Mouse (Mus musculus) cerebellum, adult 9-11 months (tissue): ENCODE data around the gene Hoxb5.

Experiments used
- DNase-seq: peaks from one replicate; pipeline ENCODE4 v3.0.0; 2022

The Hoxb5 gene

DNA sequence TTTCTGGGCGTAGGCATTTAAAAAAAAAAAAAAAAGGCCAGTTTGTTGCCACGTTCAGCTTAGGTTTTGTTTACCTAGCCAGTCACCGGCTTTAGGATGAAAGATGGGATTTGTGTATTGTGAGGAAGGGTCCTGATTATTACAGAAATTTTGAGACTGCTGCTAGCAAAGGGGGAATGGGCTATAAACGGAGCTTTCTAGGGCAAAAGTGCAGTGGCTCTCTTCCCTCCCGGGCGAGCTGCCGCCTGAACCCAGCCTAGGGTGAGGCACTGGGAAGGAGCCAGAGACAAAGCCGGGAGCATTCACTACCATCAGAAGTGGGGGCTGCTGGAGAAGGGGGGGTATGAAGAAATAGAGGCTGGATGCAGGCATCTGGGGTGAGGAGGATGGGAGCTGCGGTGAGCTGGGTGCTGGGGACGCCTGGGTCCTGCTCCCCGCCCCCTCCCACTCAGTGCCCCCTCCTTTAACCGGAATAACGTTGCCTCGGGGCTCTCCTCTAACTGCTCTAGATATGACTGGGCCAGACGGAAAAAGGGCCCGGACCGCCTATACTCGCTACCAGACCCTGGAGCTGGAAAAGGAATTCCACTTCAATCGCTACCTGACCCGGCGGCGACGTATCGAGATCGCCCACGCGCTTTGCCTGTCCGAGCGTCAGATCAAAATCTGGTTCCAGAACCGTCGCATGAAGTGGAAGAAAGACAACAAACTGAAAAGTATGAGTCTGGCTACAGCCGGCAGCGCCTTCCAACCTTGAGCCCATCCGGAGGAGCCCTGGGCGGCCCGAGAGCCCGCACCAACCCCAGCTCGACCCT is 1.5 kb downstream of the Hoxb5 start:
- no peak for DNase-seq

- no peak for DNase-seq
These were observed 2.5 kb downstream of the Hoxb5 start for GRCm38 (mm10) chr11:96305505-96306182.

GRCm38 (mm10) chr11:96306183-96306907 is 3.2 kb downstream of the Hoxb5 start:
- no peak for DNase-seq

- DNase-seq, result no peak
These were observed 3.8 kb downstream of the Hoxb5 start for GRCm38 (mm10) chr11:96306908-96307269.

- DNase-seq, result no peak
These were observed 5.6 kb downstream of the Hoxb5 start for GRCm38 (mm10) chr11:96308763-96309162.

GRCm38 (mm10) chr11:96309288-96309687 is 6.2 kb downstream of the Hoxb5 start:
- no peak for DNase-seq

DNA sequence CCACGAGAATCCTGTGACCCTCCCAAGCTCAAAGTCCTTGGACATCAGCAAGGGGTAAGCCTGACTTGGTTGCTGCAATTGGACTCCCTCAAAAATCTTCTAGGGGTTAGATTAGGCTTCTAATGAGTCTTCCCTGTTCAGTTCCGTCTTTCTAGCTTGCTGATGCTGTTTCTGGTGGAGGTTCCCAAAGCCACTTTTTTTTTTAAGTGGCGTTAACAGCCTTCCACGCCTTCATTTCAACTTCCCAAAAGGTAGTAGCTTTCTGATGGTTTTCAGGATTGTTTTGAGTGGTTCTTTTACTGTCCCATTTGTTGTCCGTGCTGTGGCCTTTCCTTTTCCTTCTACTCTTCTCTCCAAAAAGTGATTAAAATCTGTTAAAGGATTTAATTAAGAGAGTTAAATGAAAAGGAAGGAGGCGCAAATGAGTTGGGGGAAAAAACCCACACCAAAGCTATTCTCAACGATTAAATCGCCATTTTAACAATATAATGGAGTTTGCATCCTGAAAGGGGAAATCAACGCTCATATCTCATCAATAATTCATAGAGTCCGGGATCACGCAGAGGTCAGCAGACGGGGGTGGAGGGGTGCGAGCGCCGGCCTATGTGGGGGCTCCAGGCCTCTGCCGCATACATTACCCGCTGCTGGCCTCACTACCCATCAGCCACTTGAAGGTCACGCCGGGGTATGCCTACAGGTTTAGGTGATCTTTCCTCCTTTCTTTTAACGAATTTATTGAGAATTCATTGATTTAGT is 7.2 kb downstream of the Hoxb5 start:
- DNase-seq, result no peak

GRCm38 (mm10) chr11:96311097-96311496 is 8.0 kb downstream of the Hoxb5 start:
- DNase-seq, result no peak

- DNase-seq, result no peak
These were observed 8.6 kb downstream of the Hoxb5 start for GRCm38 (mm10) chr11:96311520-96312417.

DNA sequence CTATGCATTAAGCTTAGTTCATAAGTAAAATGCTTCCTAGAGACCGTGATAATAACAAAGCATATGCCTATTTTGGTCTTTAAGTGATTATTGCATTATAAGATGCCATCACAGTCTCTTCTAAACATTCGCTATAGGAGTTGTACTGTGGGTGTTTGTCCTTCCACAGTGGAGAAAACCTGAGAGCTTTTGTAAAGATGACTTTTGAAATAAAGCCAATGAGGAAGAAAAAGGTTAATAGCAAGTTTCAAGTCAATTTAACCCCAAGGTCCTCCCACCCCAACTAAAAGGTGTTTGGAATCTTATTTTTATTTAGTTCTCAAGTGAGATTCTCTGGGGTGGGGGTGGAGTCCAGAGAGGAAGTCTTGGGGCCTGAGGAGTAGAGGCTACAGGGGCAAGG is 10.0 kb downstream of the Hoxb5 start:
- no peak for DNase-seq

GRCm38 (mm10) chr11:96313806-96314428 is 10.8 kb downstream of the Hoxb5 start:
- no peak for DNase-seq

- no peak for DNase-seq
These were observed 11.7 kb downstream of the Hoxb5 start for GRCm38 (mm10) chr11:96314671-96315343.

DNA sequence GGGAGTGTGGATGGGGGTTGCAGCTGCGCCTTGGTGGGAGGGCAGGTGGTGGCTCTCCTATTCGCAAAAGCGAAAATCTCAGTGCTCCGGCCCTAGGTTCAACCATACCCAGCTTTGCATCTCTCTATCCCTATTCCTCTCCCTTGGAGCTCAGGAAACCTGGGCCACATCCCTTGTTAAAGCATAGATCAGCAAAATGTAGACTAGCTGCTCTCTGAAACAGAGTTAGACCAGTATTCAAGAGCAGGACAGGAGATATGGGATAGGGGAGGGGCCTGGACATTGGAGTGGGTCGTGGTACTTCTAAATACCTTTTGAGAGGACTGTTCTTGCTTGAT is 12.2 kb downstream of the Hoxb5 start:
- DNase-seq, result no peak

DNA sequence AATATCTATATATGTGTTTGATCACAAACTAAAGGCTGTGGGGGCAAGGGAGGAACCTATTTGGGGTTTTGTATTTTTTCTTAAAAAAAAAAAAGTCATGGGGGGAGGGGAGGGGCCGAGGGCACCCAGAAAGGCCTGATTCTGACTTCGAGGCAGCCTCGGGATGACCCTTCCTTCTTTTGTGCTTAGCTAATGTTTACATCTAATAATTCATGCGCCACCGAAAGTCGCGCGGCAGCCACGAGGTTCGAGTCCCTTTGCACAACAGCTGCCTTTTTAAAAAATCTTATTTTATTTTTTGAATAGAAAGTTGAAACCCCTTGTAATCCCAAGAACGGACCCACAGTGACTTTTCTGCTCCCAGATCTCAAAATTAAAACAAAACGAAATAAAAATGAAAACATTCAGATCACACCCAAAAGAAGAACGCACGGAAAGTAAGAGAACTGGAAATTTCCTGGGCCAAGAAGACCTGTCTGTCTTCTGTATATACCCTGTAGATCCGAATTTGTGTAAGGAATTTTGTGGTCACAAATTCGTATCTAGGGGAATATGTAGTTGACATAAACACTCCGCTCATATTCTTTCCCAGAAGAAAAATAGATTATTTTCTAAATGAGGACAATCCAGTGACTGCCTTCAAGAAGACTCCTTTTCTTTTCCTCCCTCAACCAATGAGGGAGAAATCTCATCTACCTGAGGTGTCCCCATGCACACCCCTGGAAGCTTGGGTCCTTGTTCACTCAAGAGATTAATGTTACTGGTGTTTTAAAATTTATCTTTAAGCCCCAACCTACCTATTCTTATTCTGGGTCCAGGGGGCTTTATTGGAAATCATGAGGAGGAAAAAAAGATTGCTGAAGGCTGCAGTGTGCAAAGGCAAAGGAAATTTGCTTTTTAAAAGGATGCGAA is 13.8 kb downstream of the Hoxb5 start:
- DNase-seq, result no peak

GRCm38 (mm10) chr11:96317608-96318367 is 14.7 kb downstream of the Hoxb5 start, which contains the start of gene Hoxb4:
TSS of gene Hoxb4 (plus strand) at chr11:96318267.
- DNase-seq, result no peak

DNA sequence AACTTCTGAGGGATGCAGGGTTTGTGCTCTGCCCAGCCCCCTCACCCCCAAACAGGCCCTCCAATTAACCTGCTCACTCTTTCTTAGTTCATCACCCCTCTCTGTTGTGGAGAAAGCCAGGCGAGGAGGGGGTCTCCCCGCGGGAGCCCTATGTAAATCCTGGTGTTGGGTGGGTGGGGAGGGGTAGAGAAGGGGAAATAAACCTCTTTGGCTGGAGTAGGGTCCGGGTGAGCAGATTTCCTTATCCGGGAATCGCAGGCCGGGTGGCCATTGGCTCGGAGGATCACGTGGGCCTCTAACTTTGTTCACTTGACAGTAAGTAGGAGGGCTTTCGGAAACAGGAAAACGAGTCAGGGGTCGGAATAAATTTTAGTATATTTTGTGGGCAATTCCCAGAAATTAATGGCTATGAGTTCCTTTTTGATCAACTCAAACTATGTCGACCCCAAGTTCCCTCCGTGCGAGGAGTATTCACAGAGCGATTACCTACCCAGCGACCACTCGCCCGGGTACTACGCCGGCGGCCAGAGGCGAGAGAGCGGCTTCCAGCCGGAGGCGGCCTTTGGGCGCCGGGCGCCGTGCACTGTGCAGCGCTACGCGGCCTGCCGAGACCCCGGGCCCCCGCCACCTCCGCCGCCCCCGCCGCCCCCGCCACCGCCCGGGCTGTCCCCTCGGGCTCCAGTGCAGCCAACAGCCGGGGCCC is 15.4 kb downstream of the Hoxb5 start:
- no peak for DNase-seq

DNA sequence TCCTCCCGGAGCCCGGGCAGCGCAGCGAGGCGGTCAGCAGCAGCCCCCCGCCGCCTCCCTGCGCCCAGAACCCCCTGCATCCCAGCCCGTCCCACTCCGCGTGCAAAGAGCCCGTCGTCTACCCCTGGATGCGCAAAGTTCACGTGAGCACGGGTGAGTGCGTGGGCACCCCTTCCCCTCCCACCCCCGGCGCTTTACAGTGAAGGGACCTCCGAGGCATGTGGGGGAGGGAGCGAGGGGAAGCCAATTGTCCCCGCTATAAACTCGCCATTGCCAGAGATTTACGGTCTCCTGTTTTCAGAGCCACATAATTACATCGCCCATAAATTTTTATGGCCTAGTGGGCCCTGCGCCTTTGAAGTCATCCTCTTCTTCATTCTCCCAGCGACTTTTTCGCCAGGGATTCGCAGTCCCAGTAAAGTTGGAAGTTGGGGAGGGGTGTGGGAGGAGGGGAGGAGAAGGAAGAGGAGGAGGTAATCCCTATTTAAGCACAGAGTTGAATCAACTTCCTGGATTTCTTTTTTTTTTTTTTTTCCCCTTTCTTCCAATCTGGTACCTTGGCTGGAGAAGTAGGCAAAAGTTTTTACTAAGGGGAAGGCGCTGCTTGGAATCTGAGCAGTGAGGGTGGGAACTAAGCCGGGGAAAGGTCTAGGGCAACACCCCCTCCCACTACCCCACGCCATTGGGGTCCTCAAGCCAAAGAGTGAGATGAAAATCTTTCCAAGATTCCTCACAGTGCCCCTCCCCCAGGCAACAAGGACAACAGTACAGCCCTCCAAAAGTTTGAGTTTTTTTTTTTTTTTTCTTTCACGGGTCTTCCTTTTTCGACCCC is 16.2 kb downstream of the Hoxb5 start:
- DNase-seq, result no peak
